Mouse (Mus musculus): Measurements from ENCODE around the gene Hcfc2.

- TF ChIP-seq CTCF (IDR thresholded peaks at IDR 0.05; ENCODE audit: borderline replicate concordance, insufficient read depth, low read depth, low read length) (no peak), POLR2A (IDR thresholded peaks at IDR 0.05; ENCODE audit: borderline replicate concordance, insufficient read depth, low read length) (no peak)
Observed at GRCm38 (mm10) chr10:82665951-82666350, 30.0 kb upstream of the Hcfc2 start.
